Mouse (Mus musculus) embryonic facial prominence, embryonic 11.5 days (tissue): Measurements from ENCODE around the gene Dok1. TPM values are rescaled to one million over a fixed set of nuclear protein-coding genes. Genes with fewer than 3 reads are reported as not detected.

Experiments
- ATAC-seq: fragments of 200-750 bp; cut with Nextera tagmentation; replicated peaks from 2 replicates; pipeline ENCODE4 v1.8.0; 2017; ENCODE audit warnings: low read depth; ENCODE audit not compliant: insufficient number of reproducible peaks, low FRiP score, low TSS enrichment
- DNase-seq: peaks from one replicate; pipeline ENCODE4 v3.0.0-alpha.2; 2015; ENCODE audit warnings: low spot score
- H3K27ac ChIP-seq: fragments of 300-500 bp; sonication (generic); replicated peaks from 2 replicates; pipeline ENCODE4 v1.5.1; 2014; ENCODE audit warnings: mild to moderate bottlenecking, low read depth, low read length, control low read depth
- H3K27me3 ChIP-seq: fragments of 300-500 bp; sonication (generic); 2 replicates; pipeline ENCODE4 v1.6.1; 2014; ENCODE audit warnings: mild to moderate bottlenecking, low read length, moderate library complexity, mixed read lengths; ENCODE audit not compliant: control insufficient read depth, insufficient read depth
- H3K36me3 ChIP-seq: fragments of 300-500 bp; sonication (generic); replicated peaks from 2 replicates; pipeline ENCODE4 v1.6.1; 2014; ENCODE audit warnings: low read depth, mild to moderate bottlenecking, low read length, moderate library complexity, mixed read lengths; ENCODE audit not compliant: control insufficient read depth, insufficient read depth
- H3K4me1 ChIP-seq: fragments of 300-500 bp; sonication (generic); 2 replicates; pipeline ENCODE4 v1.6.1; 2014; ENCODE audit warnings: low read length, mixed read lengths; ENCODE audit not compliant: control insufficient read depth, insufficient read depth
- H3K4me2 ChIP-seq: fragments of 300-500 bp; sonication (generic); 2 replicates; pipeline ENCODE4 v1.6.1; 2014; ENCODE audit warnings: low read depth, mild to moderate bottlenecking, control low read depth, low read length, moderate library complexity
- H3K4me3 ChIP-seq: fragments of 300-500 bp; sonication (generic); 2 replicates; pipeline ENCODE4 v1.5.1; 2014; ENCODE audit warnings: low read depth, low read length, control low read depth
- H3K9ac ChIP-seq: fragments of 300-500 bp; sonication (generic); replicated peaks from 2 replicates; pipeline ENCODE4 v1.6.1; 2014; ENCODE audit warnings: mild to moderate bottlenecking, control low read depth, low read length
- H3K9me3 ChIP-seq: fragments of 300-500 bp; sonication (generic); replicated peaks from 2 replicates; pipeline ENCODE4 v1.6.1; 2016; ENCODE audit warnings: mild to moderate bottlenecking, low read length, inconsistent platforms, mixed read lengths; ENCODE audit not compliant: control insufficient read depth
- WGBS: fragments of 180-500 bp; shearing (Covaris S2); extraction: QIAGEN DNeasy Blood & Tissue Kit; methylation state at CpG from one replicate; pipeline ENCODE4 v1.1.7; 2014; 5-methylcytosine and 5-hydroxymethylcytosine counted together
- microRNA-seq: library from miRNA; unstranded; fragments of <30 nt; microRNA quantifications from one replicate; pipeline ENCODE4, GENCODE M21; 2016; ENCODE audit warnings: borderline number of aligned reads
- polyA plus RNA-seq: library from polyadenylated mRNA; unstranded; fragments of >200 nt; fragmentation: Nextera tagmentation; extraction: Ambion mirVana; gene quantifications from 2 replicates; pipeline ENCODE4 v1.2.1, GENCODE M21; 2014

Gene Dok1
- polyA plus RNA-seq, 1 experiment from 2014 or later: 5.4 TPM

GRCm38 (mm10) chr6:82998326-82998725 is 34.9 kb downstream of the Dok1 start:
- ATAC-seq (no peak), DNase-seq (no peak)
- 72% methylated on average over 4 of the region's 4 CpGs for WGBS
- no peak overlapping the region for H3K4me3 ChIP-seq
- H3K27ac ChIP-seq: no peak overlapping the region
- no peak overlapping the region for H3K4me2 ChIP-seq
- no peaks in the 10 kb centered on the region for H3K9me3 ChIP-seq
- H3K36me3 ChIP-seq: no peaks in the 10 kb centered on the region
- H3K4me1 ChIP-seq: no peaks in the 10 kb centered on the region
- no peaks in the 10 kb centered on the region for H3K27me3 ChIP-seq
- no peak overlapping the region for H3K9ac ChIP-seq

GRCm38 (mm10) chr6:82997511-82998102 is 35.7 kb downstream of the Dok1 start:
- Histone ChIP-seq H3K4me1 (no peaks in the 10 kb centered on the region), H3K9ac (no peak overlapping the region), H3K36me3 (no peaks in the 10 kb centered on the region), H3K9me3 (no peaks in the 10 kb centered on the region), H3K4me3 (no peak overlapping the region), H3K4me2 (no peak overlapping the region), H3K27ac (no peak overlapping the region), H3K27me3 (no peaks in the 10 kb centered on the region)
- ATAC-seq: no peak
- WGBS: 52% methylated on average over 7 of the region's 7 CpGs
- no peak for DNase-seq

GRCm38 (mm10) chr6:82996740-82997315 is 36.4 kb downstream of the Dok1 start:
- WGBS: 11% methylated on average over 11 of the region's 11 CpGs
- H3K36me3 ChIP-seq: no peaks in the 10 kb centered on the region
- H3K9me3 ChIP-seq: no peaks in the 10 kb centered on the region
- H3K27me3 ChIP-seq: no peaks in the 10 kb centered on the region
- peak overlapping the region; percentile 19; the same call in 1 of the 2 replicates for H3K4me2 ChIP-seq
- H3K9ac ChIP-seq: peak overlapping the region; percentile 10; the same call in 1 of the 2 replicates
- H3K4me3 ChIP-seq: no peak overlapping the region
- no peak overlapping the region for H3K27ac ChIP-seq
- DNase-seq (peak; percentile 97), ATAC-seq (peak; percentile 93)
- H3K4me1 ChIP-seq: no peaks in the 10 kb centered on the region

GRCm38 (mm10) chr6:82994372-82994771 is 38.9 kb downstream of the Dok1 start:
- ATAC-seq (no peak), DNase-seq (no peak)
- Histone ChIP-seq H3K4me3 (no peak overlapping the region), H3K36me3 (no peaks in the 10 kb centered on the region), H3K9me3 (no peaks in the 10 kb centered on the region), H3K4me2 (no peak overlapping the region), H3K4me1 (no peaks in the 10 kb centered on the region), H3K27ac (no peak overlapping the region), H3K27me3 (no peaks in the 10 kb centered on the region), H3K9ac (no peak overlapping the region)
- WGBS: 82% methylated on average over 7 of the region's 7 CpGs

- DNase-seq (no peak), ATAC-seq (no peak)
- no peak overlapping the region for H3K4me3 ChIP-seq
- no peak overlapping the region for H3K4me2 ChIP-seq
- H3K9me3 ChIP-seq: no peaks in the 10 kb centered on the region
- no peaks in the 10 kb centered on the region for H3K4me1 ChIP-seq
- no peak overlapping the region for H3K9ac ChIP-seq
- WGBS: 50% methylated on average over 1 of the region's 1 CpGs
- no peaks in the 10 kb centered on the region for H3K36me3 ChIP-seq
- H3K27me3 ChIP-seq: no peaks in the 10 kb centered on the region
- H3K27ac ChIP-seq: no peak overlapping the region
Measured at GRCm38 (mm10) chr6:82993696-82994095, 39.6 kb downstream of the Dok1 start.

- Histone ChIP-seq H3K9ac (no peak overlapping the region), H3K9me3 (no peaks in the 10 kb centered on the region), H3K4me1 (no peaks in the 10 kb centered on the region; the same call in 1 of the 2 replicates), H3K27ac (peak overlapping the region; percentile 66), H3K36me3 (no peaks in the 10 kb centered on the region), H3K27me3 (no peaks in the 10 kb centered on the region), H3K4me2 (no peak overlapping the region), H3K4me3 (no peak overlapping the region)
- ATAC-seq (peak; percentile 90), DNase-seq (peak; percentile 91)
- 17% methylated on average over 9 of the region's 9 CpGs for WGBS
Measured at GRCm38 (mm10) chr6:82987411-82987971, 45.8 kb downstream of the Dok1 start.

Small RNA genes within 50 kb of the gene (microRNA-seq; reads per million reads assigned to microRNA genes)
- gene Mir7040: not detected

Other genes with a start within 250 kb of the Dok1 start
- gene Sema4f, start 93.7 kb downstream of the Dok1 start, polyA plus RNA-seq: 0.97 and 1.3 TPM in 2 replicates
- 0.21 and 0.50 TPM in 2 replicates for gene M1ap, start 86.6 kb downstream of the Dok1 start, polyA plus RNA-seq
- 8.9 and 10.1 TPM in 2 replicates for gene Loxl3, start 702 bp upstream of the Dok1 start, polyA plus RNA-seq
- 105 and 108 TPM in 2 replicates for gene Aup1, start 21.1 kb upstream of the Dok1 start, polyA plus RNA-seq
- gene Htra2, start 21.8 kb upstream of the Dok1 start, polyA plus RNA-seq: 33.3 and 34.9 TPM in 2 replicates
- 0.45 and 0.66 TPM in 2 replicates for gene Dqx1, start 24.4 kb upstream of the Dok1 start, polyA plus RNA-seq
- 7.9 and 9.7 TPM in 2 replicates for gene Tlx2, start 36.8 kb upstream of the Dok1 start, polyA plus RNA-seq
- 40.9 and 42.9 TPM in 2 replicates for gene Pcgf1, start 44.4 kb upstream of the Dok1 start, polyA plus RNA-seq
- gene Lbx2, start 52.9 kb upstream of the Dok1 start, polyA plus RNA-seq: 0.73 and 0.89 TPM in 2 replicates
- gene Ccdc142, start 68.1 kb upstream of the Dok1 start, polyA plus RNA-seq: 0.62 and 1.8 TPM in 2 replicates
- gene Gm42688, start 68.1 kb upstream of the Dok1 start, polyA plus RNA-seq: 0.97 and 1.8 TPM in 2 replicates
- gene Mrpl53, start 75.6 kb upstream of the Dok1 start, polyA plus RNA-seq: 126 and 129 TPM in 2 replicates
- 22.1 and 23.9 TPM in 2 replicates for gene Mogs, start 82.0 kb upstream of the Dok1 start, polyA plus RNA-seq
- gene Wbp1, start 88.1 kb upstream of the Dok1 start, polyA plus RNA-seq: 146 and 156 TPM in 2 replicates
- gene Ino80b, start 92.0 kb upstream of the Dok1 start, polyA plus RNA-seq: 17.5 and 19.5 TPM in 2 replicates
- gene Rtkn, start 102.0 kb upstream of the Dok1 start, polyA plus RNA-seq: 17.7 and 18.3 TPM in 2 replicates
- 10.7 and 11.1 TPM in 2 replicates for gene Wdr54, start 122.9 kb upstream of the Dok1 start, polyA plus RNA-seq
- 0.97 and 1.4 TPM in 2 replicates for gene 1700003E16Rik, start 122.9 kb upstream of the Dok1 start, polyA plus RNA-seq
- gene Dctn1, start 132.4 kb upstream of the Dok1 start, polyA plus RNA-seq: 67.0 and 73.5 TPM in 2 replicates
- 1.0 and 1.1 TPM in 2 replicates for gene Slc4a5, start 186.4 kb upstream of the Dok1 start, polyA plus RNA-seq